Mouse (Mus musculus): Measurements from ENCODE around the gene Mef2d.

Gene Mef2d

DNA sequence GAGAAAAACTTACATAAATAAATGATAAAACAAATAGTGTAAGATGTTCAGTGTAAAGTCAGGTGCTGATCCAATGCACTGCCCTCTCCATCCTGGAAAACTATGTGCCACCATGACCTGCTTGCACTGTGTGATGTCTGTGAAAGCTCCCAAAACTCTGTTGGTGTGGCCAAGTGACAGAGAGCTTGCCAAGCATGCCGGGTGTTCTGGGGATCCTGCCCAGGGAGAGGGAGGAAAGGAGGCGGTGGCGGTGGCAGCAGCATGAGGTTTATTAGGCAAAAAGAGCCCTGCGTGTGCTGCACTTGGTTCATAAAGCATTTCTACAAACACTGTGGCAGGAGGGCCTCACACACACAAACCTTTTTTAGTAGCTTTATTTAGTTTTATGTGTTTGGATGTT is 39.2 kb downstream of the Mef2d start:
- no peak for DNase-seq (ENCODE audit: low spot score in 2 of 2)

DNA sequence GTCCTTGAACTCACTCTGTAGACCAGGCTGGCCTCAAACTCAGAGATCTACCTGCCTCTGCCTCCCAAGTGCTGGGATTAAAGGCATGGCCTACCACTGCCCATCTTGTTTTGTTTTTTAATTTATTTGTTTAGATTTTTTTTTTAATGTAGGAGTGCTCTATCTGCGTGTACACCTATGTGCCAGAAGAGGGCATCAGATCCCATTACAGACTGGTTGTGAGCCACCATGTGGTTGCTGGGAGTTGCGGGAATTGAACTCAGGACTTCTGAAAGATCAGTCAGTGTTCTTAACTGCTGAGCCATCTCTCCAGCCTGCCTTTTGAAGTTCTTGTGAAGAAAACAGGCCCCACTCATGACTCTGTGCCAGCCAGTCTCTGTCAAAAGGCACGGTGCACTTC is 44.3 kb downstream of the Mef2d start:
- no peak for DNase-seq (ENCODE audit: low spot score in 2 of 2)

DNA sequence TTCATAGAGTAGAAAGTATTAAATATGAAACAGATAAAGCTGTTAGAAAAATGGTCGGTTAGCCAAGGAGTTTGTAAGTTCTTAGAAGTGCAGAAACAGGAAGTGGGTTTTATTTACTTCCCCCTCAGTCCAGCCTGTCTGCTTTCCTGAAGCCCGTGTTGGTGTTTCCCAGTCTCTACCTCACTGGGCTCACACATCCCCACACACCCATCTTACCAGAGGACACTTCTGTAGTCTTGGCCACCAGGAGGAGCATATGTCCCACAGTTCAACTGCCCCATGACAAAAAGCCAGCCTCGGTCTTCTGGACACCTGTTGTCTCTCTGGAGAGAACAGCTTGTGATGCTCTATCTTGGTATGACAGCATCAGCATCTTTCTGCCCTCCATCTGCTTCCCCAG is 49.0 kb downstream of the Mef2d start:
- DNase-seq (ENCODE audit: low spot score in 2 of 2): no peak

DNA sequence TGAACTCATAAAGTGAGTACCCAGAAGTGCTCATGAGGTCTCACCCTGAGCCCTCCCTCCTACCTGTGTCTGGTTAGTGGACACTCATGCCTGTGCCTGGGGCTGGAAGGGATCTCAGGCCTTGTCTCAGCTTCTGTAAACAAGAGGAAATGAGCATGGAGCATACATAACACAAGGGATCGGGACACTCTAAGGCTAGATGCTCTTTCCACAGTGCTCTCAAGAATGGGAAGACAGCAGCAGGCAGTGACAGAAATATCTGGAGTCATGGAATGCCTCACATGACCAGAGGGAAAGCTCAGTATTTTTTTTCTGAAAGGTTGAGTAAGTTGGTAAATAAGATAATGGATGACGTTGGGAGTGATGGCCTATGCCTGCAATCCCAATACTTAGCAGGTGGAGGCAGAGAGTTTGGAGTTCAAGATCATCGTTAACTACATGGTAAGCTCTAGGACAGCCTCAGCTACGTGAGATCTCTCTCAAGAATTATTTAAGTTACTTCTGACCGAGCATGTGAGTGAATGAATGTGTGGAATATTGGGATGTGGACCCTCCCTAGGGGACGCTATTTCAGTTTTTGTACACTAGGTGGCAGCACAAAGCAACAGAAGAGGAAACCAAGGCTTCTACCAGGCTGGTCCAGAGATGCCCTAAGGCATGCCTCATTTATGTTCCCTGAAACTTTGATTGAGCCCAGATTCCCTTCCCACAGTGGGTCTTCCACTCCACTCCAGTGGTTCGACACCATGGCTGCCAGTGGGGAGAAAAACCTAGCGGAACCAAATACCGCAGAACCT is 49.8 kb downstream of the Mef2d start:
- DNase-seq (ENCODE audit: low spot score in 2 of 2): no peak

DNA sequence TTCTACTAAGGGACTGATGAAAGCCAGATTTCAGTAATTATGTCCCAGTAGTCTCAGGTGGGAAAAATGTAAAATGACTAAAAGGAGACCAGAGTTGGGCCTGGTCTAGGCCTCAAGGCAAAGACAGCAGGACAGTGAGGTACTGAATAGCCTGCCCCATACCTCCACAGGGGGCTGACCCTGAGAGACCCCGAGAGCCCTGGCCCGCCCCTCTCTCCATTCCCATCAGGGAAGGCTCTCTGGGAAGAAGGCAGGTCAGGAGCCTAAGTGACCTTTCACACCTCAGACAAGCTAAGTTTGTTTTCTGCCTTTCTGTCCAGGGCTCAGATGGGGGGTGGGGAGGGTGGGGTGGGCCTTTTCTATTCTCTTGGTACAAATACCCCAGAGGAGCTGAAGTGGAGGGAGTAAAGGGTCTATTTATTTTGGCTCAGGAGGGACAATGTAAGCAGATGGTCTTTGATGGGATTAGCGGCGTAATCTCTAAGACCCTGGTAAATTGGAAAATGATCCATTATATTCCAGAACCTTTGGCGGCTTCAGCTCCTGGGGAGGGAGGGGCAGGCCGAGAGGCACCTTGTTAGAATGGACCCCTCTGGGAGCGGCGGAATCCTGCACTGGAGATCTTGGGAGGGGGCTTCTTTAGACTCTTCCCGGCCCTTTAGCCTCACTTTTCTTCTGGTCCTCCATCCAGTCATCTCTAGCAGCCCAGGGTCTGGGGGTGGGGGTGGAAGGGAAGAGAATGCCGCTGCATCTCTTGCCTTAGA is 55.8 kb downstream of the Mef2d start:
- DNase-seq (ENCODE audit: low spot score in 2 of 2): no peak

DNA sequence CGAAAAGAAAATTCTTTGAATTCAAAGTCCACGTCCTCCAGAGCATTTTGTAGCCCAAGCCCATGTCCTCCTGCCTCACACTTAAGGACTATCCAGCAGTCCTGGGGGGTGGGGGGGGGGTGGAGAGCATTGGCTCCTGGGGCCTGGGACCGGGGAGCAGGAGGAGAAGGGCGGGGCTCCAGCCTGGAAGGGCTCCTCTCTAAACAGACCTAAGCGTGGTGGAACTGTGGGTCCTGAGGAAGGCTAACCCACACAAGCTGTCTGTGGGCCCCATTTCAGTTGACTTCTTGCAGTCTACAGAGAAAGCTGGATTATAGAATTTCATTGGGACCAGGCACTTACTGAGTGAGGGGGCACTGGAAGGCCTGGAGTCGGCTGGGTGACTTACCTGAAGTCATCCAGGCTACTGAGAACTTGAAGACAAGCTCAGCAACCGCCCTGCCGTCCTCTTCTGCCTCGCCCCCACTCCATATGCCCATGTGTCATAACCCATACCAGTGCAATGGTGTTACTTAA is 56.4 kb downstream of the Mef2d start:
- DNase-seq (ENCODE audit: low spot score in 2 of 2): no peak

DNA sequence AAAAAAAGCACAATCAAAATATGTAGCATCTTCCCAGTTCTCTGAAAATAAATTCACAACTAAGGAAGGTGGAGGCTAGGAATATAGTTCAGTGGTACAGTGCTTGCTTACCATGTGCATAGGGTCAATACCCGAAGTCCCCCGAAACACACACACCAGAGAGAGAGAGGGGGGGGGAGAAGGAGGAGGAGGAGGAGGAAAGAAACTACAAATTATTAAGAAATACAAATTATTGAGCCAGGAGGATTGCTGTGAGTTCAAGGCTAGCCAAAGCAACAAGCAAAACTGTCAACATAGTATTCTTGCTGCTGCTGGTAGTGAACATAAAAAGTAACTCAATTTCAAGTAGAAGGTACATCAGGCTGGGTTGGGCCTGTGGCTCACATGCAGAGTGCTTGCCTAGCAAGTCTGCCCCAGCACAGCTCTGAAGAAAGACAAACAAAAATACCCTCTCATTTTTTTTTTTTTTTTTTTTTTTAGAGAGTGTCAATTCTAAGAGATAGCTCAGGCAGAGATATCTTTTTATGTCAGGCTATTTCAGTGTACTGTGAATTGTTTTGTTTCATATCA is 57.5 kb downstream of the Mef2d start:
- no peak for DNase-seq (ENCODE audit: low spot score in 2 of 2)

DNA sequence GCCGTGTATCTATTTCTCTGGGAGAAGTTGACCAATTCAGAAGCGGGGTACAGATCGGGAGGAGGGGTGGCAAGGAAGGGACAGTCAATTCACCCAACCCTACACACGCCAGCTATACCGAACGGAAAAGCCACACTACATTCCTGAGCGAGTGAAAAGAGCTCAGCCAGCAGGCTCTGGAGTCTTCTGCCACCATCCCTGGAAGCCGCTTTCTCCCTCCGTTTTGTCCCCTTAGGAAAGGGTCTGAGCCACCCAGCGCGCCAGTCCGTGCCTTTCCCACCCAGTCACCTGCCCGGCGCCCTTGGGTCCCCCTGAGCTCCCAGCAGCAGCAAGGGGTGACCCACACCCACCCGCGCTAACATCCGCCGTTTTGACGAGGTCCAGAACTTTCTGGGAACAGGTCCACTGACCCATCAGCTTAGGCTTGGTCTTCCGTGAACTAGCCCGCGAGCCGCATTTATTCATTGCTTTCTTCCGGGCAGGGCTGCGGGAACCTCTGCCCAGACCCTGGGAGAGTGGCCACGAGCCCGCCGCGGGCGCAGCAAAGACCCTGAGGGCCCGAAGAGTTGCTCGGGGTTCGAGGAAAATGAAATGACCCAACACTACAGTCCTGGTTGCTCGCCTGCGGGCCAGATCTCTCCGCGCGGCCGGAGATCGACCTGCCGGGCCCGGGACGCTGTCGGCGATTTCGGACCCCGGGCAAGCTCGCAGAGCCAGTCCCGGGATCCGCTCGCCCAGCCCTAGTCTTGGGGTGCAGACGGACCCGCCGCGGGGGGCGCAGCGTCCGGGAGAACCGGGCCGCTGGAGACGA is 58.2 kb downstream of the Mef2d start:
- DNase-seq (ENCODE audit: low spot score in 2 of 2): no peak

DNA sequence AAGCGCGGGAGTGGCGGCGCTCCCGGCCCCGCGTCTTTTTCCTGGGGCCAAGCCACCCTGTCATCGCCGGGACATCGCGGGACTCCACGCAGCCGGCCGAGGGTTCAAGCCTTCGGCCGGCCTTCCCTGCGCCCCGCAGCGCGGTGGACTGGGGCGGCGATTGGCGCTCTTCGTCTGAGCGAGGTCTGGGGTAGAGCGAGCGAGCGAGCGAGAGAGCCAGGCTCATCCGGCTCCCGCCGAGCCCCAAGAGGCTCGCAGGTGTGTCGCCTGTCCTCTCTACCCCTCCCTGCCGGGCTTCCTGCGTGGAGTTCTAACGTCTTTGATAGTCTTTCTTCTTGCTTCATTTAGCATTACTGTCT is 58.8 kb downstream of the Mef2d start:
- DNase-seq (ENCODE audit: low spot score in 2 of 2): no peak

DNA sequence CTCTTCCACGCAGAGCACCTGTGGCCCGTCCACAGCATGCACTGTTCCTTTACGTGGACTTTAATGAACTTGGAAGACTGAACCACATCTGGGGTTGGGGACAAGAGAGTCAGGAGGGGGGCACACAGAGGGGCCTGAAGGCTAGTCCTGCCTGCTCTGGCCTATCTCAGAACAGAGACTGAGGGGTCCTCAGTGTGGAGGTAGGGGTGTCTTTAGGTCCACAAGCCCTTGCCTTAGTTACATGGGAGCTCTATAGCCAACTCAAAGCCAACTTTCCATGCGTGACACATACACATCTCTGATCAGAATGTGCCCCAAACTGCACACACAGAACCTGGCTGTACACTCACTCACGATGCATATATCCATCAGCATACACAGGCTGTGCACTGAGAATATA is 59.5 kb downstream of the Mef2d start:
- DNase-seq (ENCODE audit: low spot score in 2 of 2): no peak

DNA sequence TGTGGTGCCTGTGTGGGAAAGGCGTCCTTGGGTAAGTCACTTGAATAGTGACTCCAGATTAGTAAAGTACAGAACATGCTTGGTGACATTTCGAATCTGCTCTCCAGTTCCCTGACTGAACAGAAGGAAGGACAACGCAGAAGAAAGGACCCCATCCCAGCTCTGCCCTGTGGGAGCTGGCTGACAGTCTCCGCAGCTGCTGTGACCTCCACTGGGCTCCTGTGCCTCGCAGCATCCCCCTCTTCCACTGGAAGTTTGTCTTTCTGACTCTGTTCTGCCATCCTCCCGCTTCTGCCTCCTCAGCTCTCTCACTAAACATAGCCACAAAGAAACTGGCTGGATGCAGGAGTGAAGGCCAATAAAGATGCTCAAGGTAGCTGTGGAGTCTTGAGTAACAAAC is 60.8 kb downstream of the Mef2d start:
- no peak for DNase-seq (ENCODE audit: low spot score in 2 of 2)

DNA sequence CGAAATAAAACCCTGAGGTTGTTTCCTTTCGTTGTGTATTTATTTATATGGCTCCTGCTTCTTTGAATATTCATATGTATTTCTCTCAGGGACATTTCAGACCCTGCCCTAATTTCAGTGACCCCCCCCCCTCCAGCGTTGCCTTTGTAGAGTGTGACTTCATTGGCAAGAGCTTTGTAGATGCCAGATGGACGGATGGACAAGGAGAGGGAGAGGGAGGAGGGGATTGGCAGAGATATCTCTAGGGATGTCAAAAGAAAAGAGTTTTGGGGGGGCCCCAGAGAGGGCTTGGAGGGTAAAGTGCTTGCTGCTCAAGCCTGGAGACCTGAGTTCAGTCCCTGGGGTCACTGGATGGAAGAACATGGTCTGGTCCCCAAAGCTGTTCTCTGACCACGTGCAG is 61.3 kb downstream of the Mef2d start:
- no peak for DNase-seq (ENCODE audit: low spot score in 2 of 2)

DNA sequence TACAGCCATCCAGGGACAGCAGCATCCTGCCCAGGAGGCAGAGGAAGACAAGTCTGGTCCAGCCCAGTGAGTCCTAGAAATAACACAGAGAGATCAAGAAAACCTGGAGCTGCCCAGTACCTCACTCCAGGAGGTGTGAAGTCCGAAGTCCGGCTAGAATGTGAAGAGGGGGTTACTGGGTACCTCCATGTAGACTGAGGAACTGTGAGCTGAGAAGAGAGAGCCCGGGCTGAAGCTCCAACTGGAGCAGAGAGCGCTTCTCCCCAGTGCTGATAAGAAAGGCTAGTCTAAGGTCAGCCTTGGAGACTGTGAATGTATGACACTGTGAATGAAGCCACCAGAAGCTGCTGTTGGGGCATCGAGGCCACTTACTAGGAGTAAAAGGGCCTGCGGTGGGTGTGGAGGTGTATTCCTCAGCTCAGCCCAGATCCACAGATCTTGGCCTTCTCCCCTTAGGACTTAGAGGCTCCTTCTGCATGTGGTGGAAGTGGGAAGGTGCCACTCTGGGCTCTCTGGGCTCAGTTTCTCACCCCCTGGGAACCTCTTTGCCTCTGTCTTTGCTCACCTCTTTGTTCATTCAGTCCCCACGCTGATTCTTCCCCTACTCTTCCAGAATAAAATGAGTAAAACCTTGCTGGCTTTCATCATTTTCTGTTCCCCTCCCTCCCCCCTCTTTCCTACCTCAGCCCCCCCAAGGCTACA is 62.0 kb downstream of the Mef2d start:
- no peak for DNase-seq (ENCODE audit: low spot score in 2 of 2)

DNA sequence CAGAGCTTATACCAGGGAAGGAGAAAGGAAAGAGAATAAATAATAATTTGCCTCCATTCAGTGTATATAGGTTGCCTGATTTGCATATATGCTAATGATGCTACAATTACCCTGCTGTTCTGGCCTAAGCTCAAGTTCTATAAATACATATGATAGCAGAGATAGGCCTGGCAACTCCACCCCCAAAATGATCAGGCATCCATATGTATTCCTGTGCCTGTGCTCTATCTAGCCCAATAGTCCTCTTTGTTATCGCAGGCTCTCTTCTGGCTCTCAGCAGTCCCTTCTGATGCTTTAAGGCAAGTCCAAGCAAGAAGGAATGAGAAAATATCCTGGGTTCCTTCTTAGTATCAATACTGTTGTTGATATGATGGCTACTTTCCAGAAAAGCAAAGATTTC is 62.6 kb downstream of the Mef2d start:
- DNase-seq (ENCODE audit: low spot score in 2 of 2): no peak

DNA sequence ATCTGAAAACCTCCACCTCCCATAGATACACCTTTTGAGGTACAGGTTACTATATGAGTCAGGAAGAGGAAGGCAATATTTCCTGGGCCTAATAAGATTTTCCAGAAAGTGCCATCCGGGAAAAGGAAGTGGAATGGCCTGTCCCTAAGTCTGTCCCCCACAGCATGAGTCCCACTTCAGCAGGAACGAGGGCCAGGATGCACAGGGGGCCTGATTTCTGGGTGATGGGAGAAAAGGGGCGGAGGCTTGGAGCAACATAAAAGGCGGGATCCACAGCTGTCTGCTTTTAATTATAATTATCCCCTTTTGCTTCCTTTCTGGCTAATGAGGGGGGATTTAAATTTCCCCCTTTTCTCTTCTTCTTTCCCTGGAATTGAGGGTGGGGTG is 63.0 kb downstream of the Mef2d start:
- DNase-seq (ENCODE audit: low spot score in 2 of 2): no peak

DNA sequence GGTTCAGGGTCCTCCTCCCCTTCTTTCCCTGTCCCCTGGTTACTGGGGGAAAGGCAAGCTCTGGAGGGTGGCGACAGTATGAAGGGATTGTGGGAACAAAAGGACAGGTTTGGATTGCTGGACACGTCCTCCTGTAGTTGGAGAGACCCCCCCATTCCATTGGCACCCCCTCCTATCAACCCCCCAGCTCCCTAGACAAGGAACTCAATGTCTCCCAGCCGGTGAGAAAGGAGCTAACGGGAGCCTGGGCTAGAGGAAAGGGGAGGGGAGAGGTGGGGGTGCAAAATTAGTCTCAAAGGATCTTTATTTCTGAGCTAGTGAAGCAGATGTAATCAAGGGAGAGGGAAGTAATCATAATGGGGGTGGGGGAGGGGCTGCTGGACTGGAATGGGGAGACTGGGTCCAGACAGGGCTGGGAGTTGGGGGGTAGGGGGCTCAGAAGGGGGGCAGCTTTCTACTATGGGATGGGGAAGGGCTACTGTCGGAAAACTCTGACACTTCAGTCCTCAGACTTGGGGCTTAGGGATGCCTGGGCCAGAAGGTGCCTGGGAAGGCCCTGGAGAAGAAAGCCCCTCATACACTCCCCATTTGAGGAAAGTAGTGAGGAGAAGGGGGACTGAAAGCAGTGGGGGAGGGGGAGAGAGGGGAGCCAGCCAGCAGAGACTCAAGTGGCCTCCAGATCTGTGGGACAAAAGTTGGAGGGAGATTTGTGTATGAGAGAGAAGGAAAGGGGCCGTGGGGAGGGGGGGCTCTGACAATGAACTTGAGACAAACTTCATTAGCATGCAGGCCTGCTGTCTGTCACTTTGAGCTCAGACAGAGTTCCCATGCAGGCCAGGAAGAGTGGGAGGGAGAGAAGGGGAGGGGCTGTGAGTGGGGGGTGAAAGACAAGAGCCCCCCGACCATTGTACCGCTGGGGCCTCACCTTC is 63.7 kb downstream of the Mef2d start:
- DNase-seq (ENCODE audit: low spot score in 2 of 2): no peak

DNA sequence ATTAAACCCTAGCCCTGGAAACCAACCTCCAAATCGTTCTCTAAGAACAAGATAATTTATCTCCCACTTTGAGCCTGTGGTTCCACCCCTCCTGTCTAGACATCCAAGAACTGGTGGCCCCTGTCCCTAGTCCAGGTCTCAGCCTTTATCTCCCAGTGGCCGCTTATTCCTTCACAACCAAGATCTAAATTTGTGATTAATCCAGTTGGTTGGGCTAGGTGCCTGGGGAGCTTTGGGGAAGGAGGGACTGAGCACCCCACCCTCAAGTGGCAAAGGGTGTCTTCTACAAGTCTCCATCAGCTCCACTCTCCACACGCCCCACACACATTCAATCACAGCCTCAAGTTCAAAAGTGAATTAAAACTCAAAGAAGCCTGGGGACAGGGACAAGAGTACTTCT is 64.3 kb downstream of the Mef2d start:
- no peak for DNase-seq (ENCODE audit: low spot score in 2 of 2)

DNA sequence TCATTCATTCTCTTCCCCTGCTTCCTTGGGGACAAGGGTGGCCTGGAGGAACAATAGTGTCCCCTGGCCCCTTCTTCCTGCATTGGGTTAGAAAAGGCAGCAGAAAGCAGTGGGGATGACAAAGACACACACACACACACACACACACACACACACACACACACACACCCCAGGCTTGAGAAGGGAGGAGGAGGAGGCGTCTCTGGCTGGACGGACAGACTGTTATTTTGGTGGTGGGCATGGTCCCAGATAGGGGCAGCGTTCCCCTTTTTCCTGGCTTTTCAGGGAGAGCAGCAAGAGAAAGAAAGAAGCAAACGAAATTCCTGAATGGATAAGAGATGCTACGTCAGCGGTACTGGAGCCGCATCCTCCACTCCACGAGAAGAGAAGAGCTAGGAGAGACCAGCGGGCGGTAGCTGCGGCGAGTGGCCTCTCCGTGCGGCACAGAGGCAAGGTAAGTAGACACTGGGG is 64.8 kb downstream of the Mef2d start:
- no peak for DNase-seq (ENCODE audit: low spot score in 2 of 2)

DNA sequence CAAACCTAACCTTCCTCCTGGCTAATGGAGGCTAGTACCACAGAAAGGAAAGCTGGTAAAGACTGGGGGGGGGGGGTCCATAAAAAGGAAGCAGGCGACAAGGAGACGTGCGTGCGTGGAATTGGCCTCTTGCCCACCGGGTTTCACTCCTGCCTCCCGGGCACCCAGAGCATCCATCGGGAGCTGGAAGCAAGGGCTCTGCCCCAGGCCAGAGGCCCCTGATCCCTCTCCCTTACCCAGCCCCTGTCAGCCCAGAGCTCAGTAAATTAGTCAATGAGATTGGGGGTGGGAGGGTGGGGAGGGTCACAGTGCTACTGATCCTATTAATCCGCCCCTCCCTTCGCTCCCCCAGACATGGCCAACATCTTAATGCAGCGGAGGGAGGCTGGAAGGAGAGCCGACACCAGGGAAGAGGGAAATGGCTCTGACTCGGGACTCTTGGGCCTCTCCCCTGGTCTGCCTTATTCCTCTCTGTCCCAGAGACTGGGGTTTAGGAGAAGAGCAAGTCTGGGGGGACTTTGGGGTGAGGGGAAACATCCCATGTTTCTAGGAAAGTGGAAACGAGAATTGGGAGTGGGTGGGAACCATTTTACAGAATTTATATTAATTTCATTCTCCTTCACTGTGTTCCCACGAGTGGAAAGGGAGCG is 65.4 kb downstream of the Mef2d start:
- DNase-seq (ENCODE audit: low spot score in 2 of 2): no peak

DNA sequence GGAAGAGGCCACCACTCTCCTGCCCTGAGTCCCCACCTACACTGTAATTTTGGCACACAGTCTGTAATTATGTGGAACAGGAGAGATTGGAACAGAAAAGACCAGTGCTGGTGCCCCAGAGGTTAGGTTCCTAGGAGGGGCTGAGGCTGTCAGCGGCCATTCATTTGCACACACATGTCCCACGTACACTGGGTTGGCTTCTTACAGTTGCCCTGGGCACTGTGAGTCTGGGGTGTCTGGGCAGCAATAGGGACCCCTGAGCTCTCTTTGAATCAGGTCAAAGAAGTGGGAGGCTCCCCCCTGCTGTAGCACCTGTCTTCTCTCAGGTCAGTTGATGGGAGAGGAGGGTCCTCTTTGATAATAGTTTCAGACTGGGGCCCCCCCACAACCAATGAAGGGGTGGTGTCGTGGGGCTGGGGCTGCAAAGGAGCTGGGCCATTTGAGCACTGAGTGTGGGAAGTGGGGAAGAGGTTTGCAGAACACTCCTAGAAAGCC is 66.1 kb downstream of the Mef2d start:
- DNase-seq (ENCODE audit: low spot score in 2 of 2): no peak
